Mouse (Mus musculus) limb, embryonic 12.5 days (tissue): ENCODE results near the gene Tmem233. TPM values are rescaled to one million over a fixed set of nuclear protein-coding genes. Genes with fewer than 3 reads are reported as not detected.

Experiments used
- ATAC-seq: fragments of 200-750 bp; cut with Nextera tagmentation; 2 replicates; pipeline ENCODE4 v1.8.0; 2017; ENCODE audit warnings: low read depth, moderate TSS enrichment; ENCODE audit not compliant: insufficient number of reproducible peaks, insufficient read depth, low FRiP score, low TSS enrichment
- H3K27ac ChIP-seq: fragments of 300-500 bp; sonication (generic); 2 replicates; pipeline ENCODE4 v1.5.1; 2016; ENCODE audit warnings: mild to moderate bottlenecking, moderate library complexity
- H3K27me3 ChIP-seq: fragments of 300-500 bp; sonication (generic); 2 replicates; pipeline ENCODE4 v1.6.1; 2016; ENCODE audit warnings: mild to moderate bottlenecking, moderate library complexity
- H3K36me3 ChIP-seq: fragments of 300-500 bp; sonication (generic); 2 replicates; pipeline ENCODE4 v1.6.1; 2016; ENCODE audit warnings: mild to moderate bottlenecking, moderate library complexity
- H3K4me1 ChIP-seq: fragments of 300-500 bp; sonication (generic); replicated peaks from 2 replicates; pipeline ENCODE4 v1.6.1; 2016
- H3K4me2 ChIP-seq: fragments of 300-500 bp; sonication (generic); 2 replicates; pipeline ENCODE4 v1.6.1; 2016; ENCODE audit warnings: mild to moderate bottlenecking, moderate library complexity
- H3K4me3 ChIP-seq: fragments of 300-500 bp; sonication (generic); replicated peaks from 2 replicates; pipeline ENCODE4 v1.5.1; 2016; ENCODE audit warnings: mild to moderate bottlenecking
- H3K9ac ChIP-seq: fragments of 300-500 bp; sonication (generic); replicated peaks from 2 replicates; pipeline ENCODE4 v1.6.1; 2016; ENCODE audit warnings: mild to moderate bottlenecking, moderate library complexity
- H3K9me3 ChIP-seq: fragments of 300-500 bp; sonication (generic); 2 replicates; pipeline ENCODE4 v1.6.1; 2016; ENCODE audit warnings: mild to moderate bottlenecking, moderate library complexity
- WGBS: fragments of 180-500 bp; shearing (Covaris S2); methylation state at CpG from one replicate; pipeline ENCODE4 v1.1.7; 2016; 5-methylcytosine and 5-hydroxymethylcytosine counted together
- polyA plus RNA-seq: library from polyadenylated mRNA; unstranded; fragments of >200 nt; fragmentation: Nextera tagmentation; extraction: Ambion mirVana; gene quantifications from 2 replicates; pipeline ENCODE4 v1.2.1, GENCODE M21; 2016

Tmem233 gene
- polyA plus RNA-seq, 1 experiment from 2014 or later: not detected

GRCm38 (mm10) chr5:116029071-116029470 lies 54.0 kb downstream of the Tmem233 start:
- Histone ChIP-seq H3K36me3 (no peaks in the 10 kb centered on the region), H3K27me3 (peaks cover 5% of the 10 kb centered on the region; the same call in 1 of the 2 replicates), H3K9ac (no peak overlapping the region), H3K27ac (no peak overlapping the region), H3K4me2 (no peak overlapping the region), H3K4me3 (no peak overlapping the region), H3K9me3 (no peaks in the 10 kb centered on the region), H3K4me1 (0 out of 2 replicates have a peak, but pooled peaks cover 3% of the 10 kb centered on the region)
- 73% methylated on average over 7 of the region's 7 CpGs for WGBS
- no peak for ATAC-seq

- Histone ChIP-seq H3K9me3 (no peaks in the 10 kb centered on the region), H3K4me1 (peaks cover 20% of the 10 kb centered on the region), H3K4me3 (no peak overlapping the region), H3K9ac (no peak overlapping the region), H3K27me3 (peaks cover 5% of the 10 kb centered on the region; the same call in 1 of the 2 replicates), H3K27ac (no peak overlapping the region), H3K36me3 (peaks cover 10% of the 10 kb centered on the region), H3K4me2 (no peak overlapping the region)
- no peak for ATAC-seq
- WGBS: 92% methylated on average over 14 of the region's 14 CpGs
Observed at GRCm38 (mm10) chr5:116026561-116026960, 56.5 kb downstream of the Tmem233 start.

GRCm38 (mm10) chr5:116026107-116026506 lies 56.9 kb downstream of the Tmem233 start:
- H3K9ac ChIP-seq: no peak overlapping the region
- WGBS: 90% methylated on average over 5 of the region's 5 CpGs

GRCm38 (mm10) chr5:116024327-116024739 lies 58.7 kb downstream of the Tmem233 start, which contains the start of gene Prkab1:
TSS of gene Prkab1 (minus strand) at chr5:116024508.
- peak; percentile 97 for ATAC-seq
- Histone ChIP-seq H3K27me3 (no peaks in the 10 kb centered on the region), H3K4me2 (peak within 1 kb of the TSS; percentile 82), H3K9ac (peak within 1 kb of the TSS; percentile 85), H3K4me3 (peak within 1 kb of the TSS; percentile 79), H3K4me1 (peaks cover 17% of the 10 kb centered on the region), H3K27ac (peak within 1 kb of the TSS; percentile 91), H3K9me3 (no peaks in the 10 kb centered on the region), H3K36me3 (peaks cover 32% of the 10 kb centered on the region)
- WGBS: under 1% methylated on average over 46 of the region's 46 CpGs

More at GRCm38 (mm10) chr5:116026107-116026506, 56.9 kb downstream of the Tmem233 start:
- Histone ChIP-seq H3K4me1 (peaks cover 20% of the 10 kb centered on the region), H3K9me3 (no peaks in the 10 kb centered on the region), H3K27ac (no peak overlapping the region), H3K4me2 (no peak overlapping the region), H3K4me3 (no peak overlapping the region), H3K36me3 (peaks cover 15% of the 10 kb centered on the region), H3K27me3 (peaks cover 5% of the 10 kb centered on the region; the same call in 1 of the 2 replicates)
- ATAC-seq: no peak

GRCm38 (mm10) chr5:116023821-116024284 lies 59.2 kb downstream of the Tmem233 start:
- peak overlapping the region; percentile 79 for H3K4me3 ChIP-seq
- no peaks in the 10 kb centered on the region for H3K27me3 ChIP-seq
- H3K9me3 ChIP-seq: no peaks in the 10 kb centered on the region
- peak overlapping the region; percentile 82 for H3K4me2 ChIP-seq
- H3K9ac ChIP-seq: peak overlapping the region; percentile 85
- H3K36me3 ChIP-seq: peaks cover 37% of the 10 kb centered on the region
- H3K4me1 ChIP-seq: peaks cover 17% of the 10 kb centered on the region
- peak; percentile 59 for ATAC-seq
- under 1% methylated on average over 28 of the region's 28 CpGs for WGBS
- H3K27ac ChIP-seq: peak overlapping the region; percentile 91

- H3K27me3 ChIP-seq: no peaks in the 10 kb centered on the region
- ATAC-seq: no peak
- H3K27ac ChIP-seq: peak overlapping the region; percentile 91; the same call in 1 of the 2 replicates
- H3K9me3 ChIP-seq: no peaks in the 10 kb centered on the region
- peak overlapping the region; percentile 82 for H3K4me2 ChIP-seq
- peaks cover 43% of the 10 kb centered on the region for H3K36me3 ChIP-seq
- peak overlapping the region; percentile 79 for H3K4me3 ChIP-seq
- H3K9ac ChIP-seq: peak overlapping the region; percentile 85
- H3K4me1 ChIP-seq: peaks cover 17% of the 10 kb centered on the region
- WGBS: 9% methylated on average over 8 of the region's 8 CpGs
Observed at GRCm38 (mm10) chr5:116023251-116023661, 59.8 kb downstream of the Tmem233 start.

GRCm38 (mm10) chr5:116022658-116023200 lies 60.3 kb downstream of the Tmem233 start:
- peaks cover 17% of the 10 kb centered on the region for H3K4me1 ChIP-seq
- peaks cover 48% of the 10 kb centered on the region for H3K36me3 ChIP-seq
- no peak overlapping the region for H3K27ac ChIP-seq
- H3K9ac ChIP-seq: no peak overlapping the region
- no peak for ATAC-seq
- H3K27me3 ChIP-seq: no peaks in the 10 kb centered on the region
- H3K9me3 ChIP-seq: no peaks in the 10 kb centered on the region
- H3K4me3 ChIP-seq: peak overlapping the region; percentile 79
- H3K4me2 ChIP-seq: peak overlapping the region; percentile 82
- WGBS: 87% methylated on average over 7 of the region's 7 CpGs

GRCm38 (mm10) chr5:116022131-116022530 lies 60.9 kb downstream of the Tmem233 start:
- peak overlapping the region; percentile 82; the same call in 1 of the 2 replicates for H3K4me2 ChIP-seq
- H3K4me1 ChIP-seq: peaks cover 17% of the 10 kb centered on the region
- no peak for ATAC-seq
- H3K36me3 ChIP-seq: peaks cover 54% of the 10 kb centered on the region
- H3K9ac ChIP-seq: no peak overlapping the region; the same call in 1 of the 2 replicates
- WGBS: 96% methylated on average over 12 of the region's 12 CpGs
- no peak overlapping the region for H3K27ac ChIP-seq
- H3K4me3 ChIP-seq: peak overlapping the region; percentile 79; the same call in 1 of the 2 replicates
- no peaks in the 10 kb centered on the region for H3K27me3 ChIP-seq
- H3K9me3 ChIP-seq: no peaks in the 10 kb centered on the region

- 94% methylated on average over 14 of the region's 14 CpGs for WGBS
- Histone ChIP-seq H3K4me3 (no peak overlapping the region), H3K27ac (no peak overlapping the region), H3K4me1 (peaks cover 17% of the 10 kb centered on the region), H3K9me3 (no peaks in the 10 kb centered on the region), H3K9ac (no peak overlapping the region; the same call in 1 of the 2 replicates), H3K4me2 (no peak overlapping the region), H3K27me3 (no peaks in the 10 kb centered on the region), H3K36me3 (peaks cover 60% of the 10 kb centered on the region)
- ATAC-seq: no peak
Observed at GRCm38 (mm10) chr5:116021552-116021951, 61.5 kb downstream of the Tmem233 start.

GRCm38 (mm10) chr5:116019371-116019770 lies 63.7 kb downstream of the Tmem233 start:
- Histone ChIP-seq H3K36me3 (peaks cover 82% of the 10 kb centered on the region), H3K9me3 (no peaks in the 10 kb centered on the region), H3K27ac (no peak overlapping the region), H3K4me2 (no peak overlapping the region), H3K27me3 (no peaks in the 10 kb centered on the region), H3K4me3 (no peak overlapping the region), H3K4me1 (peaks cover 17% of the 10 kb centered on the region), H3K9ac (no peak overlapping the region)
- no peak for ATAC-seq
- WGBS: 63% methylated on average over 11 of the region's 11 CpGs

GRCm38 (mm10) chr5:116018784-116019183 lies 64.3 kb downstream of the Tmem233 start:
- Histone ChIP-seq H3K27me3 (no peaks in the 10 kb centered on the region), H3K4me3 (no peak overlapping the region), H3K36me3 (peaks cover 88% of the 10 kb centered on the region), H3K9me3 (no peaks in the 10 kb centered on the region), H3K4me1 (peaks cover 17% of the 10 kb centered on the region), H3K27ac (no peak overlapping the region), H3K4me2 (no peak overlapping the region), H3K9ac (no peak overlapping the region)
- WGBS: 80% methylated on average over 6 of the region's 6 CpGs
- ATAC-seq: no peak
